Comparison of ENCODE assay signal across 10 mouse cellular contexts in the genomic region with DNA sequence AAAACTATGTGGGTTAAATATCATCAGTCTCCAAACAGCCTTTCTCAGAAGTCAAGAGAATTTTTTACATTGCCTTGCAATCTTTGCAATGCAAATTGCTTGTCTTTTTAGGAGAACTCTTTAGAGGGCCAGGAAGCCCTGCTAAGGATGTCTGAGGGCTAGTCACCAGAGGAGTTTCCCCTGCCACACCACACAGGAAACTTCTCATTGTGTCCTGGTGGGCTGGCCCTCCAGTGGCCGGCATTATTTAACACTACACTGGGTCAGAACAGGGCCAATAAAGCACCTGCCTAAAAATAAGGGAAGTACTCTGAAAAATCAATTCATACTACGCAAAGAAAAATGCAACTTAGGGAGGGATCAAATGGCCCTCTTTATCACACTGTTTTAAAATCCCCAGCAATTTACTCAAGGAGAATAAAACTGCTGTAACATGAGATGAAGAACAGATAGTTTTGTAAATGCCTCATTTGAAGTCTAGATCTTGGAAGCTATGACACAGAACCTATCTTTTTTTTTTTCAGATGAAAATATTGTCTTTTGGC. TPM values are rescaled to one million over a fixed set of nuclear protein-coding genes. Genes with fewer than 3 reads are reported as not detected.
DNase-seq lines count a peak whose midpoint lies in the region; ATAC-seq lines count a peak whose summit lies in the region.
"Had no signal": no experiment of that assay in that cellular context is flagged by ENCODE, and none has a peak within 500 bp of the region (broad histone marks: within the 10 kb centered on the region; RNA-seq: fewer than 3 reads in every experiment).

No protein-coding gene starts in this region.

- no peak overlapping the region for H3K4me3 ChIP-seq in intestine, embryonic 14.5 days (ENCODE audit: low read depth, low read length)
- no peak overlapping the region for H3K4me3 ChIP-seq in intestine, embryonic 15.5 days (replicated peaks)
- peak overlapping the region; percentile 64 for H3K4me3 ChIP-seq in hindbrain, embryonic 10.5 days
- H3K4me3 ChIP-seq in neural tube, embryonic 13.5 days, result peak overlapping the region; percentile 61

- H3K4me2 ChIP-seq in intestine, embryonic 14.5 days (ENCODE audit: low read length), result peak overlapping the region; percentile 56
- no peak overlapping the region for H3K4me2 ChIP-seq in intestine, embryonic 15.5 days (replicated peaks)
- H3K4me2 ChIP-seq in neural tube, embryonic 13.5 days, result peak overlapping the region; percentile 69

- no peaks in the 10 kb centered on the region for H3K9me3 ChIP-seq in intestine, embryonic 14.5 days (ENCODE audit: control insufficient read depth, low read length)
- H3K9me3 ChIP-seq in intestine, embryonic 15.5 days, result no peaks in the 10 kb centered on the region
- no peaks in the 10 kb centered on the region for H3K9me3 ChIP-seq in hindbrain, embryonic 10.5 days
- H3K9me3 ChIP-seq in neural tube, embryonic 13.5 days, result no peaks in the 10 kb centered on the region

- intact Hi-C loops in heart, postnatal 14 days (cut with DNase I), result loop anchor here (5.0 kb wide), 1 partner anchor 42 kb away; no protein-coding TSS in a partner anchor

- H3K27ac ChIP-seq in intestine, embryonic 14.5 days (ENCODE audit: low read depth), result no peak overlapping the region
- no peak overlapping the region for H3K27ac ChIP-seq in intestine, embryonic 15.5 days
- H3K27ac ChIP-seq in hindbrain, embryonic 10.5 days, result peak overlapping the region; percentile 93
- H3K27ac ChIP-seq in neural tube, embryonic 13.5 days (replicated peaks), result peak overlapping the region; percentile 92

- no peaks in the 10 kb centered on the region for H3K27me3 ChIP-seq in intestine, embryonic 14.5 days (replicated peaks; ENCODE audit: control insufficient read depth, insufficient read depth, low read length)
- no peaks in the 10 kb centered on the region for H3K27me3 ChIP-seq in intestine, embryonic 15.5 days (replicated peaks)
- H3K27me3 ChIP-seq in hindbrain, embryonic 10.5 days (ENCODE audit: insufficient read depth, poor library complexity, severe bottlenecking), result no peaks in the 10 kb centered on the region; the same call in 1 of the 2 replicates
- H3K27me3 ChIP-seq in neural tube, embryonic 13.5 days, result no peaks in the 10 kb centered on the region

- no peak for DNase-seq in intestine, embryonic 14.5 days (ENCODE audit: low spot score)
- no peak for DNase-seq in hindbrain, embryonic 10.5 days (ENCODE audit: low spot score)
- no peak for DNase-seq in right cerebral cortex, adult 2 months (ENCODE audit: low spot score in 2 of 2)
- DNase-seq in left cerebral cortex, adult 8-10 months (ENCODE audit: low spot score in 2 of 2), result no peak
- no peak for DNase-seq in heart, postnatal 14 days
- DNase-seq: gastrocnemius, postnatal 10 days had no signal

- peaks cover 13% of the 10 kb centered on the region for H3K4me1 ChIP-seq in intestine, embryonic 14.5 days (replicated peaks; ENCODE audit: control insufficient read depth, insufficient read depth, low read length)
- H3K4me1 ChIP-seq in intestine, embryonic 15.5 days (replicated peaks), result peaks cover 19% of the 10 kb centered on the region
- H3K4me1 ChIP-seq in hindbrain, embryonic 10.5 days (replicated peaks), result peaks cover 67% of the 10 kb centered on the region
- H3K4me1 ChIP-seq in neural tube, embryonic 13.5 days (replicated peaks), result peaks cover 77% of the 10 kb centered on the region

- H3K9ac ChIP-seq in intestine, embryonic 14.5 days (ENCODE audit: low read length), result no peak overlapping the region
- H3K9ac ChIP-seq in intestine, embryonic 15.5 days, result no peak overlapping the region
- peak overlapping the region; percentile 80 for H3K9ac ChIP-seq in neural tube, embryonic 13.5 days

- 24% methylated on average over 2 of the region's 2 CpGs for WGBS in intestine, embryonic 14.5 days
- WGBS in intestine, embryonic 15.5 days, result 32% methylated on average over 2 of the region's 2 CpGs
- WGBS in hindbrain, embryonic 10.5 days, result 14% methylated on average over 2 of the region's 2 CpGs
- 15% methylated on average over 2 of the region's 2 CpGs for WGBS in neural tube, embryonic 13.5 days

- H3K36me3 ChIP-seq in intestine, embryonic 14.5 days (ENCODE audit: control insufficient read depth, insufficient read depth, low read length), result no peaks in the 10 kb centered on the region
- H3K36me3 ChIP-seq in intestine, embryonic 15.5 days, result no peaks in the 10 kb centered on the region
- no peaks in the 10 kb centered on the region for H3K36me3 ChIP-seq in hindbrain, embryonic 10.5 days
- H3K36me3 ChIP-seq in neural tube, embryonic 13.5 days, result no peaks in the 10 kb centered on the region

- no peak for ATAC-seq in intestine, embryonic 14.5 days (replicated peaks; ENCODE audit: low FRiP score, low TSS enrichment, low read depth)
- no peak for ATAC-seq in intestine, embryonic 15.5 days
- ATAC-seq in common myeloid progenitor, adult 5-6 weeks (replicated peaks; ENCODE audit: low read depth, poor library complexity, severe bottlenecking), result peak; percentile 61
- no peak for ATAC-seq in neural tube, embryonic 13.5 days (ENCODE audit: low read depth)

RNA-seq across cellular contexts. Expression of a gene that starts 45.3 kb away (rescaled TPM):
- polyA plus RNA-seq in intestine, embryonic 14.5 days (2014; fragmentation: Nextera tagmentation; extraction: Ambion mirVana), result 1.4 and 2.1 TPM in 2 replicates
- polyA plus RNA-seq in intestine, embryonic 15.5 days (2015; fragmentation: Nextera tagmentation; extraction: Ambion mirVana), result 1.2 TPM in 2 replicates
- 0.87 TPM in 1 of 2 replicates, not detected in the other for total RNA-seq in common myeloid progenitor, adult 5-6 weeks (2017)
- 1.5 and 1.9 TPM in 2 replicates for polyA plus RNA-seq in hindbrain, embryonic 10.5 days (2016; fragmentation: Nextera tagmentation; extraction: Ambion mirVana)
- polyA plus RNA-seq in neural tube, embryonic 13.5 days (2015; fragmentation: Nextera tagmentation; extraction: Ambion mirVana), result 2.0 and 3.5 TPM in 2 replicates
- total RNA-seq in left cerebral cortex, adult 8-10 months (2022), result not detected
- not detected for total RNA-seq in heart, postnatal 14 days (2021)
- polyA plus RNA-seq: macrophage had no signal

Comparison
In these comparisons a context has a peak if more than half of its experiments do, and no peak if none do; other contexts are left out.
1. H3K27ac ChIP-seq: peak in hindbrain, embryonic 10.5 days (single experiment) and neural tube, embryonic 13.5 days (single experiment); none in intestine, embryonic 14.5 days (single experiment) and intestine, embryonic 15.5 days (single experiment).
2. H3K4me3 ChIP-seq: peak in hindbrain, embryonic 10.5 days (single experiment) and neural tube, embryonic 13.5 days (single experiment); none in intestine, embryonic 14.5 days (single experiment) and intestine, embryonic 15.5 days (single experiment).